Mouse (Mus musculus) stomach, postnatal 0 days (tissue): ENCODE results near the gene Ctsw. TPM values are rescaled to one million over a fixed set of nuclear protein-coding genes. Genes with fewer than 3 reads are reported as not detected.
A peak's percentile ranks its signal among the peaks of the same experiment; 100 is the strongest.

Experiments
- ATAC-seq: fragments of 200-750 bp; cut with Nextera tagmentation; 2 replicates; pipeline ENCODE4 v1.8.0; 2017; ENCODE audit not compliant: low FRiP score, low TSS enrichment
- DNase-seq: peaks from one replicate; pipeline ENCODE4 v3.0.0-alpha.2; 2016; ENCODE audit warnings: low spot score
- H3K27ac ChIP-seq: fragments of 300-500 bp; sonication (generic); replicated peaks from 2 replicates; pipeline ENCODE4 v1.5.1; 2014; ENCODE audit warnings: mild to moderate bottlenecking, control low read depth
- H3K27me3 ChIP-seq: fragments of 300-500 bp; sonication (generic); 2 replicates; pipeline ENCODE4 v1.6.1; 2014; ENCODE audit warnings: low read length; ENCODE audit not compliant: control insufficient read depth, insufficient read depth
- H3K36me3 ChIP-seq: fragments of 300-500 bp; sonication (generic); 2 replicates; pipeline ENCODE4 v1.6.1; 2014; ENCODE audit warnings: low read length, mixed read lengths; ENCODE audit not compliant: control insufficient read depth, insufficient read depth
- H3K4me1 ChIP-seq: fragments of 300-500 bp; sonication (generic); replicated peaks from 2 replicates; pipeline ENCODE4 v1.6.1; 2014; ENCODE audit warnings: antibody characterized with exemption; ENCODE audit not compliant: control insufficient read depth, insufficient read depth
- H3K4me2 ChIP-seq: fragments of 300-500 bp; sonication (generic); replicated peaks from 2 replicates; pipeline ENCODE4 v1.6.1; 2014; ENCODE audit warnings: low read depth, mild to moderate bottlenecking, control low read depth, moderate library complexity
- H3K4me3 ChIP-seq: fragments of 300-500 bp; sonication (generic); 2 replicates; pipeline ENCODE4 v1.5.1; 2014; ENCODE audit warnings: low read depth, low read length, control low read depth
- H3K9ac ChIP-seq: fragments of 300-500 bp; sonication (generic); 2 replicates; pipeline ENCODE4 v1.6.1; 2014; ENCODE audit warnings: mild to moderate bottlenecking, low read length, control low read depth, mixed read lengths
- H3K9me3 ChIP-seq: fragments of 300-500 bp; sonication (generic); 2 replicates; pipeline ENCODE4 v1.6.1; 2016; ENCODE audit warnings: low read length; ENCODE audit not compliant: control insufficient read depth
- CTCF ChIP-seq: IDR thresholded peaks from 2 replicates; pipeline ENCODE4 v1.5.1; 2016; ENCODE audit warnings: antibody characterized with exemption, low read depth, mild to moderate bottlenecking, moderate library complexity
- EP300 ChIP-seq: optimal IDR thresholded peaks from 2 replicates; pipeline ENCODE3; 2016; ENCODE audit warnings: antibody characterized with exemption
- WGBS: fragments of 180-500 bp; shearing (Covaris S2); extraction: QIAGEN DNeasy Blood & Tissue Kit; methylation state at CpG from one replicate; pipeline ENCODE4 v1.1.7; 2014; 5-methylcytosine and 5-hydroxymethylcytosine counted together
- polyA plus RNA-seq: library from polyadenylated mRNA; unstranded; fragments of >200 nt; fragmentation: Nextera tagmentation; extraction: Ambion mirVana; gene quantifications from 2 replicates; pipeline ENCODE4 v1.2.1, GENCODE M21; 2015

The Ctsw gene
- polyA plus RNA-seq, 1 experiment from 2014 or later = 0.29 TPM

DNA sequence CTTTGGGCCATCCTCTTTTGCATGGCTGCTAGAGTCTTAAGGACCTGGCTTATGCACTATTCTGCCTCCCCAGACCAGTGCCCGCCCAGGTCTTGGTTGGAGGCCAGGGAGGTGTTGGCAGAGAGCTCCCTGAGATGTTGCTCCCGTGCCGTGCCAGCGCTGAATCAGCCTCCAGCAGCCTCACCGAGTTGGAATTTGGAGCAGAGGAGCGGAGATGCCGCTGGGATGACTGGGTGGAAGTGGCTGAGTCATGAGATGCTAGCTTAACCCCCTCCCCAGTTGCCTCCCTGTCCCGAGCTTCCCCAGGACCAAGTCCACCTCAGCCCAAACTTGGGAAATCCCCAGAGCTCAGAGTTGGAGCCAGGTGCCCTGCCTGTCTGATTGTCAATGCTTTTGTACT, 38.5 kb downstream of the Ctsw start:
- no peaks in the 10 kb centered on the region for H3K36me3 ChIP-seq
- no peak overlapping the region for H3K4me2 ChIP-seq
- TF ChIP-seq EP300 (no peak), CTCF (no peak)
- peaks cover 9% of the 10 kb centered on the region for H3K4me1 ChIP-seq
- no peak overlapping the region for H3K4me3 ChIP-seq
- no peaks in the 10 kb centered on the region for H3K9me3 ChIP-seq
- no peak overlapping the region for H3K9ac ChIP-seq
- peak overlapping the region; percentile 25; the same call in 1 of the 2 replicates for H3K27ac ChIP-seq
- 56% methylated on average over 8 of the region's 8 CpGs for WGBS
- ATAC-seq = no peak
- peak; percentile 54 for DNase-seq
- no peaks in the 10 kb centered on the region for H3K27me3 ChIP-seq

DNA sequence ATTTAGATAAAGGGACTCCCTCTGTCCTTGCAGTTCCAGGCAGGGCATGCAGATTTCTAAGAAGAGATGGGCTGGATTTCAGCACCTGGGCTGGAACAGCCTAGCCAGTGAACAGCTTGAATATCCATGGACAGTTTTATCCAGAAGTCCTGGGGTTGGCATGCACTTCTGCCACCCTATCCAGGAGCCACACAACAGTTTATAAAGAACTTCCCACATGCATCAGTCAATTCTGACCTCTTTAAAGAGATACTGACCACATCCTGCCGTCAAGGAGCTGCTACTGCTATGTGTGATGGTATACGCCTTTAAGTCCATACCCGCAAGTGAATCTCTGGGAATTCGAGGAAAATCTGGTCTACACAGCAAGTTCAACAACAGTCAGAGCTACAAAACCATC, 39.1 kb downstream of the Ctsw start:
- ATAC-seq = no peak
- Histone ChIP-seq H3K4me3 (no peak overlapping the region), H3K9me3 (no peaks in the 10 kb centered on the region), H3K4me1 (peaks cover 9% of the 10 kb centered on the region), H3K27me3 (no peaks in the 10 kb centered on the region), H3K9ac (no peak overlapping the region), H3K36me3 (no peaks in the 10 kb centered on the region), H3K4me2 (no peak overlapping the region), H3K27ac (peak overlapping the region; percentile 25; the same call in 1 of the 2 replicates)
- no peak for DNase-seq
- TF ChIP-seq EP300 (no peak), CTCF (no peak)
- 76% methylated on average over 4 of the region's 4 CpGs for WGBS

DNA sequence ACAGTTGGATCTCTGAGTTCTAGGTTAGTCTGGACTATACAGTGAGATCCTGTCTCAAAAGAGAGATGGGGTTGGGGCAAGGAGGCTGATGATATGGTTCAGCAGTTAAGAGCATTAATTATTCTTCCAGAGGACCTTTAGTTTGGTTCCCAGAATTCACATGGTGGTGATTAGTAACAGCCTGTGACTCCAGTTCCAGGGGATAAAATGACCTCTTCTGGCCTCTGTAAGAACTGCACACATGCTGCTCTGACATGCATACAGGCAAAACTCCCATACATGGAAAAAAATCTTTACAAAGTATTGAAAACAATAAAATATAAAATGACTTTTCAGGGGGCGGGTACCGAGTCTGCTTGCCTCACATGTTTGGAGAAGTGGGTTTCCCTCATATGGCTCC, 40.2 kb downstream of the Ctsw start:
- Histone ChIP-seq H3K4me2 (no peak overlapping the region), H3K36me3 (no peaks in the 10 kb centered on the region; the same call in 1 of the 2 replicates), H3K9me3 (no peaks in the 10 kb centered on the region), H3K27me3 (no peaks in the 10 kb centered on the region), H3K4me3 (no peak overlapping the region), H3K9ac (no peak overlapping the region), H3K4me1 (peaks cover 10% of the 10 kb centered on the region), H3K27ac (0 out of 2 replicates have a peak overlapping the region, but pooled peaks have one; percentile 35)
- TF ChIP-seq CTCF (peak; percentile 73), EP300 (no peak)
- ATAC-seq (no peak), DNase-seq (peak; percentile 45)
- 65% methylated on average over 2 of the region's 2 CpGs for WGBS

DNA sequence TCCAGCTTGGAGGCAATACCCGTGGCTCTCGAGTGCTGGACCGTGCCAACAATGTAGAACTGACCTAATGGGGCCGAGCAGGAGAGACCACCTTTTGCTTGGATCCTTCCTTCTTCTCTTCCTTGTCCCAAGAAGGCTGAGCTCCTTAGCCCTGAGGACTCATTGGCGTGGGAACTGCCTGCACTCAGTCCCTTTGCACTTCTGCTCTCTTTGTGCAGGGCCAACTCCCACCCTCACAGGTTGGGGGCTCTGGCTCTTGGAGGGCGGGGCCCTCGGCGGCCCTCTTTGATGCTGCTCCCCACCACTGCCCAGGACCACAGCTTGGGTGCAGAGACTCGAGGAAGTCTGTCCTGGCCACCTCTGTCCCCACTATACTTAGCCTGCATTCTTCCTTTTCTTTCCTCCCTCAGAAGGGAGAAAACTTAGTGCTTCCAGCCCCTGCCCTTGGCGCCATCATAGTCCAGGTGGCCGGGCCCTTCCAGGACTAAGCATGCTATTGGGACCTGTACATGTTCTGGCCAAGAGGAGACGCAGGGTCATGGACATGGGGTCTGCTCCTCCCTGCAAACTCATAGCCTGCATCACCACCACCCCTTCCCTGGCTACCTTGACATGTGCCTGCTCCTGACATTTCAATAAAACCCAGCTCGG, 41.5 kb downstream of the Ctsw start:
- TF ChIP-seq EP300 (no peak), CTCF (no peak)
- no peak overlapping the region for H3K4me3 ChIP-seq
- no peak overlapping the region; the same call in 1 of the 2 replicates for H3K4me2 ChIP-seq
- 86% methylated on average over 13 of the region's 13 CpGs for WGBS
- no peak overlapping the region for H3K27ac ChIP-seq
- H3K9me3 ChIP-seq = no peaks in the 10 kb centered on the region
- no peak for ATAC-seq
- H3K36me3 ChIP-seq = peaks cover 3% of the 10 kb centered on the region
- DNase-seq = no peak
- no peak overlapping the region for H3K9ac ChIP-seq
- peaks cover 10% of the 10 kb centered on the region for H3K4me1 ChIP-seq
- no peaks in the 10 kb centered on the region for H3K27me3 ChIP-seq

DNA sequence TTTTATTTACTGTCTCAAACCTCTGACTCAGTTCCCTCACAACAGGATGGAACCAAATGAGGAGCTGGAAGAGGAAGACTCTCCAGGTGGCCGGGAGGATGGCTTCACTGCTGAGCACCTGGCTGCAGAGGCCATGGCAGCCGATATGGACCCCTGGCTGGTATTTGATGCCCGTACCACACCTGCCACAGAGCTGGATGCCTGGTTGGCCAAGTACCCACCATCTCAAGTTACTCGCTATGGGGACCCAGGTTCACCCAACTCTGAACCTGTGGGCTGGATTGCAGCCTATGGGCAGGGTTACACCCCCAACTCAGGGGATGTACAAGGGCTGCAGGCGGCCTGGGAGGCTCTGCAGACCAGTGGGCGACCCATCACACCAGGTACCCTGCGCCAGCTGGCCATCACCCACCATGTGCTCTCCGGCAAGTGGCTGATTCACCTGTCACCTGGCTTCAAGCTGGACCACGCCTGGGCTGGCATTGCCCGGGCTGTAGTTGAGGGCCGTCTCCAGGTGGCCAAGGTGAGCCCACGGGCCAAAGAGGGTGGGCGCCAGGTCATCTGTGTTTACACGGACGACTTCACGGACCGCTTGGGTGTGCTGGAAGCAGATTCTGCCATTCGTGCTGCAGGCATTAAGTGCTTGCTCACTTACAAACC, 42.3 kb downstream of the Ctsw start:
- H3K27ac ChIP-seq = peak overlapping the region; percentile 86
- H3K36me3 ChIP-seq = peaks cover 3% of the 10 kb centered on the region
- H3K9me3 ChIP-seq = no peaks in the 10 kb centered on the region
- ATAC-seq (no peak), DNase-seq (peak; percentile 25)
- no peaks in the 10 kb centered on the region for H3K27me3 ChIP-seq
- TF ChIP-seq EP300 (no peak), CTCF (no peak)
- peaks cover 10% of the 10 kb centered on the region for H3K4me1 ChIP-seq
- H3K4me2 ChIP-seq = peak overlapping the region; percentile 73
- WGBS = 80% methylated on average over 18 of the region's 18 CpGs
- peak overlapping the region; percentile 87 for H3K4me3 ChIP-seq
- peak overlapping the region; percentile 93 for H3K9ac ChIP-seq
